Mouse (Mus musculus) kidney, embryonic 15.5 days (tissue): ENCODE measurements around the gene Fosl1. TPM values are rescaled to one million over a fixed set of nuclear protein-coding genes. Genes with fewer than 3 reads are reported as not detected.

ENCODE experiments used
- ATAC-seq: fragments of 200-750 bp; cut with Nextera tagmentation; replicated peaks from 2 replicates; pipeline ENCODE4 v1.8.0; 2017; ENCODE audit warnings: moderate TSS enrichment; ENCODE audit not compliant: low FRiP score
- H3K27ac ChIP-seq: fragments of 300-500 bp; sonication (generic); 2 replicates; pipeline ENCODE4 v1.5.1; 2015; ENCODE audit warnings: mild to moderate bottlenecking, inconsistent platforms
- H3K27me3 ChIP-seq: fragments of 300-500 bp; sonication (generic); 2 replicates; pipeline ENCODE4 v1.6.1; 2015; ENCODE audit warnings: inconsistent platforms
- H3K36me3 ChIP-seq: fragments of 300-500 bp; sonication (generic); 2 replicates; pipeline ENCODE4 v1.6.1; 2015; ENCODE audit warnings: inconsistent platforms
- H3K4me1 ChIP-seq: fragments of 300-500 bp; sonication (generic); 2 replicates; pipeline ENCODE4 v1.6.1; 2015; ENCODE audit warnings: inconsistent platforms
- H3K4me2 ChIP-seq: fragments of 300-500 bp; sonication (generic); 2 replicates; pipeline ENCODE4 v1.6.1; 2015; ENCODE audit warnings: moderate library complexity, mild to moderate bottlenecking, inconsistent platforms
- H3K4me3 ChIP-seq: fragments of 300-500 bp; sonication (generic); replicated peaks from 2 replicates; pipeline ENCODE4 v1.5.1; 2015; ENCODE audit warnings: mild to moderate bottlenecking, inconsistent platforms
- H3K9ac ChIP-seq: fragments of 300-500 bp; sonication (generic); 2 replicates; pipeline ENCODE4 v1.6.1; 2015; ENCODE audit warnings: mild to moderate bottlenecking, inconsistent platforms
- H3K9me3 ChIP-seq: fragments of 300-500 bp; sonication (generic); replicated peaks from 2 replicates; pipeline ENCODE4 v1.6.1; 2016; ENCODE audit warnings: inconsistent platforms
- WGBS: fragments of 180-500 bp; shearing (Covaris S2); methylation state at CpG from one replicate; pipeline ENCODE4 v1.1.7; 2015; ENCODE audit warnings: mixed read lengths; 5-methylcytosine and 5-hydroxymethylcytosine counted together
- polyA plus RNA-seq: library from polyadenylated mRNA; unstranded; fragments of >200 nt; fragmentation: Nextera tagmentation; extraction: Ambion mirVana; gene quantifications from 2 replicates; pipeline ENCODE4 v1.2.1, GENCODE M21; 2015

Gene Fosl1
- polyA plus RNA-seq, 1 experiment from 2014 or later: 0.39 TPM

GRCm38 (mm10) chr19:5460465-5460911 is 13.1 kb downstream of the Fosl1 start, which contains the start of gene Fibp:
Fibp (plus strand) TSS chr19:5460615.
- Histone ChIP-seq H3K4me1 (peaks cover 53% of the 10 kb centered on the region), H3K4me2 (peak within 1 kb of the TSS; percentile 80), H3K9ac (peak within 1 kb of the TSS; percentile 70), H3K27me3 (0 out of 2 replicates have a peak, but pooled peaks cover 2% of the 10 kb centered on the region), H3K27ac (peak within 1 kb of the TSS; percentile 71), H3K4me3 (peak within 1 kb of the TSS; percentile 69), H3K9me3 (no peaks in the 10 kb centered on the region), H3K36me3 (peaks cover 38% of the 10 kb centered on the region)
- peak; percentile 43 for ATAC-seq
- WGBS: under 1% methylated on average over 32 of the region's 32 CpGs

GRCm38 (mm10) chr19:5461411-5461810 is 14.1 kb downstream of the Fosl1 start:
- H3K4me3 ChIP-seq: peak overlapping the region; percentile 69
- H3K36me3 ChIP-seq: peaks cover 47% of the 10 kb centered on the region
- no peaks in the 10 kb centered on the region for H3K9me3 ChIP-seq
- H3K27me3 ChIP-seq: 0 out of 2 replicates have a peak, but pooled peaks cover 2% of the 10 kb centered on the region
- no peak for ATAC-seq
- H3K27ac ChIP-seq: no peak overlapping the region
- H3K9ac ChIP-seq: peak overlapping the region; percentile 70
- WGBS: 89% methylated on average over 6 of the region's 6 CpGs
- H3K4me1 ChIP-seq: peaks cover 43% of the 10 kb centered on the region
- H3K4me2 ChIP-seq: peak overlapping the region; percentile 80

- no peak for ATAC-seq
- Histone ChIP-seq H3K4me2 (no peak overlapping the region), H3K4me3 (no peak overlapping the region), H3K36me3 (peaks cover 63% of the 10 kb centered on the region), H3K9ac (no peak overlapping the region), H3K27ac (no peak overlapping the region; the same call in 1 of the 2 replicates), H3K9me3 (no peaks in the 10 kb centered on the region), H3K27me3 (0 out of 2 replicates have a peak, but pooled peaks cover 2% of the 10 kb centered on the region), H3K4me1 (peaks cover 31% of the 10 kb centered on the region)
- WGBS: 88% methylated on average over 9 of the region's 9 CpGs
Observed at GRCm38 (mm10) chr19:5463212-5463611, 15.9 kb downstream of the Fosl1 start.

GRCm38 (mm10) chr19:5463791-5464562 is 16.6 kb downstream of the Fosl1 start:
- Histone ChIP-seq H3K36me3 (peaks cover 63% of the 10 kb centered on the region), H3K4me3 (peak overlapping the region; percentile 28), H3K27ac (peak overlapping the region; percentile 72), H3K9ac (peak overlapping the region; percentile 38; the same call in 1 of the 2 replicates), H3K27me3 (0 out of 2 replicates have a peak, but pooled peaks cover 2% of the 10 kb centered on the region), H3K4me2 (peak overlapping the region; percentile 47), H3K9me3 (no peaks in the 10 kb centered on the region), H3K4me1 (peaks cover 28% of the 10 kb centered on the region)
- ATAC-seq: peak; percentile 27; the same call in 1 of the 2 replicates
- 35% methylated on average over 15 of the region's 15 CpGs for WGBS

- WGBS: 96% methylated on average over 8 of the region's 8 CpGs
- Histone ChIP-seq H3K27me3 (no peaks in the 10 kb centered on the region), H3K4me1 (peaks cover 24% of the 10 kb centered on the region), H3K9me3 (no peaks in the 10 kb centered on the region), H3K36me3 (peaks cover 63% of the 10 kb centered on the region), H3K27ac (no peak overlapping the region), H3K9ac (no peak overlapping the region), H3K4me3 (no peak overlapping the region), H3K4me2 (no peak overlapping the region)
- no peak for ATAC-seq
Observed at GRCm38 (mm10) chr19:5465037-5465436, 17.7 kb downstream of the Fosl1 start.

GRCm38 (mm10) chr19:5466916-5467500 is 19.7 kb downstream of the Fosl1 start:
- Histone ChIP-seq H3K27me3 (no peaks in the 10 kb centered on the region), H3K4me1 (peaks cover 10% of the 10 kb centered on the region), H3K9me3 (no peaks in the 10 kb centered on the region), H3K27ac (no peak overlapping the region), H3K9ac (no peak overlapping the region), H3K4me3 (no peak overlapping the region), H3K4me2 (no peak overlapping the region), H3K36me3 (peaks cover 60% of the 10 kb centered on the region)
- no peak for ATAC-seq
- WGBS: 93% methylated on average over 6 of the region's 6 CpGs

- no peak within 1 kb of the TSS for H3K9ac ChIP-seq
- H3K9me3 ChIP-seq: no peaks in the 10 kb centered on the region
- no peaks in the 10 kb centered on the region for H3K27me3 ChIP-seq
- H3K36me3 ChIP-seq: peaks cover 46% of the 10 kb centered on the region
- H3K4me1 ChIP-seq: peaks cover 15% of the 10 kb centered on the region
- H3K27ac ChIP-seq: no peak within 1 kb of the TSS
- 53% methylated on average over 5 of the region's 5 CpGs for WGBS
- no peak for ATAC-seq
- no peak within 1 kb of the TSS for H3K4me2 ChIP-seq
- no peak within 1 kb of the TSS for H3K4me3 ChIP-seq
Observed at GRCm38 (mm10) chr19:5468374-5468773, 21.0 kb downstream of the Fosl1 start, which contains the start of gene Ctsw. Ctsw (minus strand) TSS chr19:5468507.

- Histone ChIP-seq H3K4me2 (no peak overlapping the region), H3K9me3 (no peaks in the 10 kb centered on the region), H3K27me3 (no peaks in the 10 kb centered on the region), H3K9ac (no peak overlapping the region), H3K27ac (no peak overlapping the region), H3K36me3 (peaks cover 20% of the 10 kb centered on the region), H3K4me3 (no peak overlapping the region), H3K4me1 (peaks cover 34% of the 10 kb centered on the region)
- WGBS: 55% methylated on average over 5 of the region's 5 CpGs
- ATAC-seq: no peak
Observed at GRCm38 (mm10) chr19:5471846-5472245, 24.5 kb downstream of the Fosl1 start.

GRCm38 (mm10) chr19:5472857-5473256 is 25.5 kb downstream of the Fosl1 start:
- H3K36me3 ChIP-seq: peaks cover 20% of the 10 kb centered on the region
- H3K4me2 ChIP-seq: peak overlapping the region; percentile 93
- peak overlapping the region; percentile 69; the same call in 1 of the 2 replicates for H3K4me3 ChIP-seq
- peak overlapping the region; percentile 93; the same call in 1 of the 2 replicates for H3K27ac ChIP-seq
- WGBS: 78% methylated on average over 3 of the region's 3 CpGs
- ATAC-seq: no peak
- no peaks in the 10 kb centered on the region for H3K9me3 ChIP-seq
- no peak overlapping the region for H3K9ac ChIP-seq
- no peaks in the 10 kb centered on the region for H3K27me3 ChIP-seq
- H3K4me1 ChIP-seq: peaks cover 42% of the 10 kb centered on the region

- H3K4me1 ChIP-seq: peaks cover 44% of the 10 kb centered on the region
- H3K36me3 ChIP-seq: peaks cover 27% of the 10 kb centered on the region
- H3K4me3 ChIP-seq: peak within 1 kb of the TSS; percentile 69
- H3K27ac ChIP-seq: peak within 1 kb of the TSS; percentile 93
- H3K27me3 ChIP-seq: no peaks in the 10 kb centered on the region
- ATAC-seq: peak; percentile 71
- H3K9ac ChIP-seq: peak within 1 kb of the TSS; percentile 73
- peak within 1 kb of the TSS; percentile 93 for H3K4me2 ChIP-seq
- H3K9me3 ChIP-seq: no peaks in the 10 kb centered on the region
- WGBS: 0% methylated on average over 22 of the region's 22 CpGs
Observed at GRCm38 (mm10) chr19:5473720-5474119, 26.4 kb downstream of the Fosl1 start, which contains the start of gene Efemp2. Efemp2 (plus strand) TSS chr19:5473954.

- no peaks in the 10 kb centered on the region for H3K27me3 ChIP-seq
- peak overlapping the region; percentile 93 for H3K4me2 ChIP-seq
- peak; percentile 65 for ATAC-seq
- H3K27ac ChIP-seq: peak overlapping the region; percentile 93
- peaks cover 35% of the 10 kb centered on the region for H3K36me3 ChIP-seq
- peak overlapping the region; percentile 69 for H3K4me3 ChIP-seq
- H3K9me3 ChIP-seq: no peaks in the 10 kb centered on the region
- under 1% methylated on average over 49 of the region's 68 CpGs for WGBS
- peak overlapping the region; percentile 73 for H3K9ac ChIP-seq
- H3K4me1 ChIP-seq: peaks cover 44% of the 10 kb centered on the region
Observed at GRCm38 (mm10) chr19:5474281-5475068, 27.1 kb downstream of the Fosl1 start.
